Mouse (Mus musculus) cerebellum, adult 2 months (tissue): ENCODE measurements around the gene Fut8. TPM values are rescaled to one million over a fixed set of nuclear protein-coding genes. Genes with fewer than 3 reads are reported as not detected.

Experiments used
- DNase-seq, 2 experiments: peaks; one replicate each; pipeline ENCODE4 v3.0.0; 2021
- H3K27ac ChIP-seq: fragments of 200-500 bp; 2 replicates; pipeline ENCODE4 v1.5.1; 2012; ENCODE audit warnings: low read length, control low read depth, inconsistent platforms; ENCODE audit not compliant: insufficient read depth
- H3K27me3 ChIP-seq: fragments of 200-500 bp; 2 replicates; pipeline ENCODE4 v1.6.1; 2012; ENCODE audit warnings: inconsistent platforms, mild to moderate bottlenecking, low read length, moderate library complexity; ENCODE audit not compliant: control insufficient read depth, insufficient read depth
- H3K4me1 ChIP-seq: fragments of 200-500 bp; 2 replicates; pipeline ENCODE4 v1.6.1; 2011; ENCODE audit warnings: low read length; ENCODE audit not compliant: control insufficient read depth, insufficient read depth
- H3K4me3 ChIP-seq: fragments of 200-500 bp; replicated peaks from 2 replicates; pipeline ENCODE3; 2011; ENCODE audit warnings: mild to moderate bottlenecking, low read depth, low read length, control low read depth; ENCODE audit not compliant: insufficient read depth
- CTCF ChIP-seq: fragments of 200-500 bp; IDR thresholded peaks from 2 replicates; pipeline ENCODE4 v1.5.1; 2011; ENCODE audit warnings: low read depth, mild to moderate bottlenecking, control low read depth, low read length, moderate library complexity, borderline replicate concordance; ENCODE audit not compliant: insufficient read depth
- POLR2A ChIP-seq: fragments of 200-500 bp; IDR thresholded peaks from 2 replicates; pipeline ENCODE4 v1.6.1; 2011; ENCODE audit warnings: low read length, control low read depth, borderline replicate concordance; ENCODE audit not compliant: insufficient read depth
- WGBS: fragments of 180-500 bp; shearing (Covaris S2); methylation state at CpG from one replicate; pipeline ENCODE4 v1.1.7; 2018; 5-methylcytosine and 5-hydroxymethylcytosine counted together
- polyA plus RNA-seq: library from polyadenylated mRNA; depleted of rRNA; stranded (reverse); fragments of >200 nt; gene quantifications from 2 replicates; pipeline ENCODE4 v1.2.3, GENCODE M21; 2012

Fut8 gene
- polyA plus RNA-seq, 1 experiment = 47.4 TPM

DNA sequence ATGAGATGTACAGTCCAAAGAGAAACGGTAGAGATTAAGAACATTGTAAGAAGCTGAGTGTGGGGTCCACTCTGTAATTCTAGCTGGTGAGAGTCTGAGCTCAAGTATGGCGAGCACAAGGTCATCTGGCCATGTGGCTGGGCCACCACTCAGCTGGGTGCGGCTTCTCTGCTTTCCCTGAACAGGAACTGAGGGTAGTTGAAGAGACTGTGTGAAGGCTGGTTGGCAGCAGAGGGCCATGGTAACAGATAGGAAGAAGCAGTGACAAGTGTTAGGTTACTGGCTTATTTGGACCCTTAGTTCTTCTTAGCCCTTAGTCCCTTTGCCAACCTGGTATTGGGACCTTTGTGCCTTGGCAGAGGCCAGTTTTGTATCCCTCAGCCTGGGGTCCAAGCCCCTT lies 86.2 kb downstream of the Fut8 start:
- DNase-seq = no peak
- Histone ChIP-seq H3K27ac (peak overlapping the region; percentile 30; the same call in 1 of the 2 replicates), H3K4me3 (no peak overlapping the region), H3K4me1 (peaks cover 8% of the 10 kb centered on the region), H3K27me3 (no peaks in the 10 kb centered on the region)
- TF ChIP-seq CTCF = no peak
- TF ChIP-seq POLR2A = no peak
- 62% methylated on average over 3 of the region's 3 CpGs for WGBS

DNA sequence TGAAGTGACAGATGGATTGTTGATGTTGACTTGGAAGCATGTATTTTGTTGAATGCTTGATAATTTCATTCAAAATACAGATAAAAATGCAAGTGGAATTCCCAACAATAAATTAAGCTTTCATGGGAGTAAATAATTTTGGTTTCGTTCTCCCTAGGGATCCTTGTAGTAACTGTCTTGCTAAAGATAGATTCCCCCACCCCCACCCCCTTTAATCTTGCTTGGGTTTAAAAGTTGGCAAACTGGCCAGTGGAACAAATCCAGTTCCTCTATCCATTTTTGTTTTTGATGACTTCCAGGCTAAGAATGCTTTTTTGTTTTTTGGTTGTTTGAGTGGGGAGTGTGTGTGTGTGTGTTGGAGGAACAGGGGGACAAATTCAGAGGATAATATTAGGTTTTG lies 108.6 kb downstream of the Fut8 start:
- WGBS = 2% methylated on average over 1 of the region's 1 CpGs

DNA sequence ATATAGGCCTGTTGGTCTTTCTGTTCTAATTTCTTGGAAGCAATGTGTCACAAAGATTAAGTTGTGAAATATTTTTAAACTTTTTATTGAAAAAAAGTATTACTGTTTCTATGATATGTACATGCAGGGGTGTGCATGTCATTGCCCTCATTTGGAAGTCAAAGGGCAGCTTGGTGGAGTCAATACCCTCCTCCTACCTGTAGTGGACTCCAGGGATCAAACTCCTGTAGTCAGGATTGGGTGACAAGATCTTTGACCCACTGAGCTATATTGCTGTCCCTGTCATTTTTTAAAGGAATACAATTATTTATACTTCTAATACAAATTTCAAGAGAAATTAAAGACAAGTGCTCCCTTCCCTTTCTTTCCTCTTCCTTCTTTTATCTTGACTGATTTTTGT lies 111.6 kb downstream of the Fut8 start:
- Histone ChIP-seq H3K27ac (no peak overlapping the region), H3K4me3 (no peak overlapping the region), H3K4me1 (peaks cover 13% of the 10 kb centered on the region; the same call in 1 of the 2 replicates), H3K27me3 (no peaks in the 10 kb centered on the region)
- DNase-seq = no peak
- TF ChIP-seq POLR2A = no peak
- TF ChIP-seq CTCF = no peak

More for the DNA sequence above, 108.6 kb downstream of the Fut8 start:
- peak in 1 of 2 experiments; percentile 61 for DNase-seq
- Histone ChIP-seq H3K27me3 (no peaks in the 10 kb centered on the region), H3K4me1 (peaks cover 14% of the 10 kb centered on the region; the same call in 1 of the 2 replicates), H3K27ac (no peak overlapping the region; the same call in 1 of the 2 replicates), H3K4me3 (no peak overlapping the region)
- TF ChIP-seq POLR2A (no peak), CTCF (no peak)

DNA sequence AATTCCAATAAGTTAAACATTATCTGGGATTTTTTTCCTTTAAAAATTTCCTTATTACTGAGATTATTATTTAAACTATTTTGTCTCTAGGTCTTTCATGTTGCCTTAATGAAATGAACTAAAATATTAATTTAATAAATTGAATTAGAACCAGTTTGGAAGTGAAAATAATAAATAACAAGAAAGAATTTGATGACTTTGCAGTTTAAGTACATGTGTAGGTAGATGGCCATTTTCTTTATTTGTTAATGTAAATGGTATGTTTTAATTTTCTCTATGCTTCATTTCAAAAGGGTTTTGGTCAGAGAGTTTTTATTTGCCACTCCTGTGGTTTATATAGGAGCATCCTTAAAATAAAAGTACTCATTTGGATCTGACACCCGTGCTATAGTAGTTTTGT lies 177.8 kb downstream of the Fut8 start:
- Histone ChIP-seq H3K4me3 (no peak overlapping the region), H3K4me1 (no peaks in the 10 kb centered on the region), H3K27me3 (no peaks in the 10 kb centered on the region), H3K27ac (no peak overlapping the region)
- TF ChIP-seq CTCF = no peak
- TF ChIP-seq POLR2A = no peak
- DNase-seq = no peak
- 94% methylated on average over 1 of the region's 1 CpGs for WGBS

DNA sequence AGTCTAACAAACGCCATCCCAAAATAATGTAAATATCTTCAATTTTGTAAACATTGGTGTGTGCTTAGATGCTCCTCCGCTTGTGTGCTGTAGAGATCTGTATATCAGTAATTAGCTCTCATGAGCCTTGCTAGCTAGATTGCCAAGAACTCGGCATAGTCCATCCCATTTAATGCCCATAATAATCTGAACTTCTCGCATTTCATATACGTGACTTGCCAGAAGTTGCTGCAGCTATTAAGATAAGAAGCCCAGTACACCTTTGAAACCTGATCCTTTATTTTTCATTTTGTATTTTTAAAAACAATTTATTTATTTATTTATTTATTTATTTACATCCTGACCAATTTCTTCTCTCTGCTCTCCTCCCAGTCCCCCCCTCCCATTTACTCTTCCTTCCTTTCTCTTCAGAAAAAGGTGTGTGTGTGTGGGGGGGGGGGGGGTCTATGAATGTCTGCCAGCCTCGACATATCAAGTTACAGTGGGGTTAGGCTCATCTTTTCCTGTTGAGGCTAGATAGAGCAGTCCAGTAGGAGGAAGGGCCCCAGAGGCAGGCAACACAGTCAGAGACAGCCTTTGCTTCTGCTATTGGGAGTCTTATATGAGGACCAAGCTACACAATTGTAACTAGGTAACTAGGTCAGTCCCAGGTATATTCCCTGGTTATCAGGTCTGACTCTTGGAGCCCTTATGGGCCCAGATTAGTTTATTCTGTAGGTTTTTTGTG lies 183.9 kb downstream of the Fut8 start:
- Histone ChIP-seq H3K27ac (no peak overlapping the region), H3K27me3 (no peaks in the 10 kb centered on the region), H3K4me1 (peaks cover 2% of the 10 kb centered on the region; the same call in 1 of the 2 replicates), H3K4me3 (no peak overlapping the region)
- 95% methylated on average over 6 of the region's 6 CpGs for WGBS
- no peak for DNase-seq
- TF ChIP-seq CTCF (no peak), POLR2A (no peak)

DNA sequence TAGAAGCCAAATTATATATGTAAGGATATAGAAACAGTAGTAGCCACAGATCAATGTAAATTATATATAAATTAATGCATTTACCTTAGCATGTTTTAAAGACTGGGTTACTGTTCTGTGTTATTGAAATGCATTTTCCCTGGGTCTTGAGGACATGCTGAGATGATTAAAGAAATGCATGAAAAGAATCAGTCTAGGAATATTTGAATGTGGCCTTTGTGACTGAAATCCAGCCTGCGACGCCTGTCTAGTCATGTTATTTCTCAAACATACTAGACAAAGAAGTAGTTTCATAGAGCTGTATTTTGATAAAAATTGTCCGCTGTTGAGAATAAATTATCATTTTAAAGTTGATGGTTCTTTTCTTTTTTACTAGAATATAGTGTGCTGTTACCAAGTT lies 188.2 kb downstream of the Fut8 start:
- no peak for DNase-seq
- Histone ChIP-seq H3K27me3 (no peaks in the 10 kb centered on the region), H3K27ac (no peak overlapping the region), H3K4me1 (peaks cover 2% of the 10 kb centered on the region; the same call in 1 of the 2 replicates), H3K4me3 (no peak overlapping the region)
- 86% methylated on average over 3 of the region's 3 CpGs for WGBS
- no peak for TF ChIP-seq POLR2A
- TF ChIP-seq CTCF = no peak

DNA sequence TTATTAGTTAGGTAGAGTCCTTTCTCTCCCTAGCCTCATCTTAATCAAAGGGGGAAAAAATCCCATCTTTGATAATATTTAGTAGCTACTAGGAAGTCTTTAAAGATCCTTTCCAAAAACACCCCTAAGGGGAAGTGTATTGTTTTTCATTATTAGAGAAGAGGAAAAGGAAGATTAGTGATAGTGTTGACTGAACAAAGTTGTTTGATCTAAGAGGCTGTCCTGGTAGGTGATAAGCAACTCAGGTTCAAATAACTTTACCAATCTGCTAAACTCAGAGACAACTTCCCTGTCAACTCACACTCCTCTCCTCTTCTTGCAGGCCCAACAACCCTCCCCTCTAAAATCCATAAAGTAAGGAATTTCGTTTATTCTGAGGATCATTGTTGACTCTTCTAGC lies 190.2 kb downstream of the Fut8 start:
- no peaks in the 10 kb centered on the region for H3K27me3 ChIP-seq
- TF ChIP-seq POLR2A = no peak
- no peak for TF ChIP-seq CTCF
- H3K4me1 ChIP-seq = peaks cover 2% of the 10 kb centered on the region; the same call in 1 of the 2 replicates
- 85% methylated on average over 1 of the region's 1 CpGs for WGBS
- no peak overlapping the region for H3K4me3 ChIP-seq
- no peak overlapping the region for H3K27ac ChIP-seq
- DNase-seq = no peak

DNA sequence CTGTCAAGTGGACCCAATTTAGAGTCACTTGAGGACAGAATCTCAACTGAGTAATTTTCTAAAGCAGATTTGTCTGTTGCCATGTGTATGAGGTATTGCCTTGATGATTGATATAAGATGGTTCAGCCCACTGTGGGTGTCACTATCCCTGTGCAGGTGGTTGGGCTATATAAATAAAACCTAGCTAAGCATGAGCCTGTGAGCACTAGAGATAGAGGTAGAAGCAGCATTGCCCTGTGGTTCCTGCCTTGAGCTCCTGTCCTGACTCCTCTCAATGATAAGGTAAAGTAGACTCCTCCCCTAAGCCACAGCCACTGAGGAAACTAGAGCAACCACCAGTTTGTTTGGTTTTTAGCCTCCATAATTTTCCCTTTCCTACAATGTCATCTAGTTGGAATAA lies 191.5 kb downstream of the Fut8 start:
- Histone ChIP-seq H3K4me3 (no peak overlapping the region), H3K27ac (no peak overlapping the region), H3K4me1 (peaks cover 2% of the 10 kb centered on the region; the same call in 1 of the 2 replicates), H3K27me3 (no peaks in the 10 kb centered on the region)
- TF ChIP-seq CTCF = no peak
- TF ChIP-seq POLR2A = no peak
- no peak for DNase-seq
